Mouse (Mus musculus): ENCODE results near the gene Afap1l2.

DNA sequence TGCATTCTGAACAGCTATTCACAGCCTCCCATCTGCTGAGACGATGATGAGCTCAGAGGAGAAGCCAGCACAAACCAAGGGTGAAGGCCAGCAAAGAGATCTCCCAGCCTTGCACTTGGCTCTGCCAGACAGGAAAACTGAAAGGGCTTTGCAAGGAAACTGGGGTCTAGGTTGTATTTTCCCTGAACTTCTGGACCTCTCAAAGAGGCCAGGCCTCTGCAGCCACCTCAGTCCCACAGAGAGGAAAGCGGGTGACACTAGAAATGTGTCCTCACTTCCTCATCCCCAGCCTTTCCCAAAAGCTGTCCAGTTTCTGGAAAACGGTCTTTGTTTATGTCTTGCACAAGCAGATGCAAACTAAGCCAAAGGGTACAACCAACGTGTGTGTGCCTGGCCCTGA, 54.2 kb downstream of the Afap1l2 start:
- TF ChIP-seq CTCF (IDR thresholded peaks at IDR 0.05; ENCODE audit: control insufficient read depth, insufficient read depth, low read length) (no peak), POLR2A (IDR thresholded peaks at IDR 0.05; ENCODE audit: borderline replicate concordance, control insufficient read depth, low read depth, low read length) (no peak)

Measured in bone marrow, adult 2 months (tissue).